In genomic region chr5:35756997-35757638, GRCm38 (mm10) we compare ENCODE assay signal across 8 mouse cellular contexts. TPM values are rescaled to one million over a fixed set of nuclear protein-coding genes. Genes with fewer than 3 reads are reported as not detected.
DNase-seq lines count a peak whose midpoint lies in the region; ATAC-seq lines count a peak whose summit lies in the region.

No protein-coding gene starts in this region.

- 13% methylated on average over 25 of the region's 26 CpGs for whole genome bisulfite sequencing in lung, embryonic 15.5 days

- peaks cover 58% of the 10 kb centered on the region for H3K27me3 ChIP-seq in lung, embryonic 15.5 days
- peaks cover 91% of the 10 kb centered on the region for H3K27me3 ChIP-seq in megakaryocyte, embryonic 14.5 days (replicated peaks)

- H3K4me1 ChIP-seq in lung, embryonic 15.5 days: peaks cover 12% of the 10 kb centered on the region
- H3K4me1 ChIP-seq in megakaryocyte, embryonic 14.5 days: peaks cover 35% of the 10 kb centered on the region

- DNase-seq in lung, postnatal 4 days: no peak
- DNase-seq in cerebellum, adult 11 months: peak; percentile 75
- peak; percentile 80 to 85 for DNase-seq in frontal cortex, adult 2 months (ENCODE audit: extremely low spot score in 1 of 2, low spot score in 1 of 2)
- peak; percentile 66 to 69 for DNase-seq in layer of hippocampus, postnatal 14 days (ENCODE audit: low spot score in 2 of 2)
- DNase-seq in right cerebral cortex, postnatal 4 days: peak; percentile 53
- no peak for DNase-seq in gastrocnemius, postnatal 36 days

- H3K4me2 ChIP-seq in lung, embryonic 15.5 days: peak overlapping the region; percentile 94

- intact Hi-C loops in gastrocnemius, postnatal 36 days (cut with DNase I): loop anchor here (5.0 kb wide), 1 partner anchor 40 kb away; no protein-coding TSS in a partner anchor

- H3K9me3 ChIP-seq in lung, embryonic 15.5 days: no peaks in the 10 kb centered on the region
- H3K9me3 ChIP-seq in megakaryocyte, embryonic 14.5 days: peaks cover 7% of the 10 kb centered on the region; the same call in 1 of the 2 replicates

- no peak overlapping the region for H3K9ac ChIP-seq in lung, embryonic 15.5 days

- no peak overlapping the region for H3K27ac ChIP-seq in lung, embryonic 15.5 days

- peak overlapping the region; percentile 42 for H3K4me3 ChIP-seq in lung, embryonic 15.5 days
- peak overlapping the region; percentile 91 for H3K4me3 ChIP-seq in megakaryocyte, embryonic 14.5 days (replicated peaks)

- no peak for ATAC-seq in lung, embryonic 15.5 days (ENCODE audit: borderline replicate concordance, extremely low read depth, low FRiP score, low TSS enrichment)

- no peaks in the 10 kb centered on the region for H3K36me3 ChIP-seq in lung, embryonic 15.5 days
- no peaks in the 10 kb centered on the region for H3K36me3 ChIP-seq in megakaryocyte, embryonic 14.5 days (replicated peaks; ENCODE audit: low read length)

RNA-seq across cellular contexts. Expression of gene Ablim2, which starts 0.6 kb away (rescaled TPM):
- 0.27 and 0.62 TPM in 2 replicates for polyA plus RNA-seq in lung, embryonic 15.5 days (2015; fragmentation: Nextera tagmentation; extraction: Ambion mirVana)
- polyA plus RNA-seq in frontal cortex, adult 2 months (2012; rRNA removed): 113 and 135 TPM in 2 replicates
- 100 to 1,000 TPM in 1 of 2 experiments, 10 to 100 TPM in 1; 94.4 to 101 TPM for total RNA-seq in layer of hippocampus, postnatal 14 days (2021)
- 0.28 TPM in 1 of 2 replicates, not detected in the other for polyA plus RNA-seq in megakaryocyte, embryonic 14.5 days (2012; ENCODE audit: insufficient read depth, low replicate concordance)
- 10 to 100 TPM; 36.6 to 37.1 TPM for total RNA-seq in gastrocnemius, postnatal 36 days (2021)

RNA-seq across cellular contexts. Expression of gene Sh3tc1, which starts 17.3 kb away (rescaled TPM):
- polyA plus RNA-seq in lung, embryonic 15.5 days (2015; fragmentation: Nextera tagmentation; extraction: Ambion mirVana): 11.0 and 11.6 TPM in 2 replicates
- polyA plus RNA-seq in frontal cortex, adult 2 months (2012; rRNA removed): 1.1 and 1.6 TPM in 2 replicates
- total RNA-seq in layer of hippocampus, postnatal 14 days (2021): 1 to 10 TPM; 3.8 to 4.1 TPM
- 1.7 and 2.6 TPM in 2 replicates for polyA plus RNA-seq in megakaryocyte, embryonic 14.5 days (2012; ENCODE audit: insufficient read depth, low replicate concordance)
- total RNA-seq in gastrocnemius, postnatal 36 days (2021): 1 to 10 TPM; 2.0 to 3.2 TPM

Comparison
In these comparisons a context has a peak if more than half of its experiments do, and no peak if none do; other contexts are left out.
1. DNase-seq: peak in cerebellum, adult 11 months (single experiment), frontal cortex, adult 2 months (2 of 2), layer of hippocampus, postnatal 14 days (2 of 2) and right cerebral cortex, postnatal 4 days (single experiment); none in lung, postnatal 4 days (0 of 2) and gastrocnemius, postnatal 36 days (0 of 2).
2. RNA of gene Ablim2, which starts 0.6 kb away (polyA plus RNA-seq): 113 to 135 TPM in frontal cortex, adult 2 months; 0.28 TPM in megakaryocyte, embryonic 14.5 days and 0.27 to 0.62 TPM in lung, embryonic 15.5 days; every median in the first group is over 10 times any median in the second.